Mouse (Mus musculus) G1E (cell line): ENCODE measurements around the gene Col28a1. TPM values are rescaled to one million over a fixed set of nuclear protein-coding genes. Genes with fewer than 3 reads are reported as not detected.

Experiments
- ATAC-seq: 2 replicates; pipeline ENCODE4 v1.8.0; 2016; ENCODE audit warnings: mild to moderate bottlenecking; ENCODE audit not compliant: insufficient number of reproducible peaks, poor library complexity, low FRiP score, severe bottlenecking; ENCODE audit errors: extremely low read depth
- DNase-seq: peaks from one replicate; pipeline ENCODE4 v3.0.0; 2012; ENCODE audit warnings: low spot score
- H3K27me3 ChIP-seq: 2 replicates; pipeline ENCODE4 v1.6.1; 2012; ENCODE audit warnings: mild to moderate bottlenecking, low read length, inconsistent platforms; ENCODE audit not compliant: insufficient read depth
- H3K36me3 ChIP-seq: replicated peaks from 2 replicates; pipeline ENCODE3; 2012; ENCODE audit warnings: mild to moderate bottlenecking, inconsistent platforms
- H3K4me1 ChIP-seq: 2 replicates; pipeline ENCODE4 v1.6.1; 2012; ENCODE audit warnings: low read depth, low read length, inconsistent platforms, mixed read lengths; ENCODE audit not compliant: insufficient read depth
- H3K4me3 ChIP-seq: 2 replicates; pipeline ENCODE4 v1.5.1; 2012; ENCODE audit warnings: low read depth, mild to moderate bottlenecking, inconsistent platforms, low read length, moderate library complexity, mixed read lengths
- H3K9me3 ChIP-seq: replicated peaks from 2 replicates; pipeline ENCODE4 v1.6.1; 2012; ENCODE audit warnings: inconsistent platforms
- CTCF ChIP-seq: IDR thresholded peaks from 2 replicates; pipeline ENCODE4 v1.5.1; 2012; ENCODE audit warnings: low read depth, low read length, inconsistent platforms, mixed read lengths
- GATA1 ChIP-seq: IDR thresholded peaks from 2 replicates; pipeline ENCODE4 v1.6.1; 2012; ENCODE audit warnings: borderline replicate concordance, low read length, inconsistent platforms, mixed read lengths
- GATA2 ChIP-seq: IDR thresholded peaks from 2 replicates; pipeline ENCODE4 v1.6.1; 2012; ENCODE audit warnings: low read depth, low read length, inconsistent platforms, borderline replicate concordance
- POLR2AphosphoS5 ChIP-seq: IDR thresholded peaks from 2 replicates; pipeline ENCODE4 v1.6.1; 2012; ENCODE audit warnings: low read depth, low read length, inconsistent platforms; ENCODE audit not compliant: insufficient replicate concordance
- TAL1 ChIP-seq: conservative IDR thresholded peaks from 2 replicates; pipeline ENCODE4 v1.6.1; 2012; ENCODE audit warnings: low read depth, low read length, inconsistent platforms, mixed read lengths
- polyA plus RNA-seq: library from polyadenylated mRNA; stranded (reverse); fragments of >175 nt; gene quantifications from 2 replicates; pipeline ENCODE4 v1.2.3, GENCODE M21; 2012
- total RNA-seq, 2 experiments: library from RNA; stranded (forward) in 1 of 2; stranded (reverse) in 1 of 2; fragments of 200-1000 nt in 1 of 2; fragments of >200 nt in 1 of 2; fragmentation: Nextera tagmentation in 1 of 2; gene quantifications; 2 replicates each; pipeline ENCODE4 v1.2.3; 2014 to 2017

Col28a1 gene
- total and polyA plus RNA-seq, 3 experiments: 1.1 TPM; not detected in 2

DNA sequence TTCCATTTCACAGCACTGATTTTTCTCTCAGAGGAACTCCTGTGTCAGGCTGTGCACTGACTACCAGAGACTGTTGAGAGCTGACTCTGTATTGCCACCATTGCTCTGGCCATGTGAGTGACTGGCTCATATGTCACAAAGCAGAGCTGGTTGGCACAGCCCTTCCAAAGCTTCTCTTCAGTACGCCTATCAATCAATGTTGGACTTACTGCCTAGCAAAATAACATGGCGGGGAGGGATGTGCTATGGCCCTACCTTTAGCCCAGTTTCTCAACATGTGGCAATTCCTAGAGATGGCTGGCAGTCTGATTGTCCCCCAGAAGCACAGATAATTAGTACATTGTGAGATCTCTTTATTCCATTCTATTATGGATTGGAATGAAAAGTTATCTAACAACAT lies 109.2 kb downstream of the Col28a1 start:
- Histone ChIP-seq H3K9me3 (no peaks in the 10 kb centered on the region), H3K36me3 (no peaks in the 10 kb centered on the region), H3K27me3 (no peaks in the 10 kb centered on the region; the same call in 1 of the 2 replicates), H3K4me1 (peaks cover 8% of the 10 kb centered on the region), H3K4me3 (no peak overlapping the region)
- no peak for DNase-seq
- no peak for ATAC-seq
- TF ChIP-seq GATA1 (no peak), GATA2 (no peak), POLR2AphosphoS5 (no peak)

GRCm38 (mm10) chr6:8077572-8078146 lies 114.8 kb downstream of the Col28a1 start:
- H3K9me3 ChIP-seq: no peaks in the 10 kb centered on the region
- peaks cover 12% of the 10 kb centered on the region; the same call in 1 of the 2 replicates for H3K4me1 ChIP-seq
- H3K27me3 ChIP-seq: no peaks in the 10 kb centered on the region; the same call in 1 of the 2 replicates
- no peaks in the 10 kb centered on the region for H3K36me3 ChIP-seq
- no peak overlapping the region for H3K4me3 ChIP-seq
- TF ChIP-seq POLR2AphosphoS5: no peak
- no peak for TF ChIP-seq GATA2
- no peak for TF ChIP-seq GATA1
- TF ChIP-seq CTCF: no peak
- no peak for TF ChIP-seq TAL1
- ATAC-seq: no peak
- DNase-seq: no peak

GRCm38 (mm10) chr6:8074914-8075313 lies 117.5 kb downstream of the Col28a1 start:
- TF ChIP-seq GATA1 (no peak), GATA2 (no peak), CTCF (no peak), TAL1 (no peak), POLR2AphosphoS5 (no peak)
- no peak for ATAC-seq

GRCm38 (mm10) chr6:8068979-8069378 lies 123.4 kb downstream of the Col28a1 start:
- H3K27me3 ChIP-seq: no peaks in the 10 kb centered on the region
- H3K36me3 ChIP-seq: no peaks in the 10 kb centered on the region
- DNase-seq (no peak), ATAC-seq (no peak)
- H3K9me3 ChIP-seq: no peaks in the 10 kb centered on the region
- TF ChIP-seq POLR2AphosphoS5: no peak
- no peak for TF ChIP-seq GATA1
- TF ChIP-seq CTCF: no peak
- no peak for TF ChIP-seq GATA2
- no peak for TF ChIP-seq TAL1
- H3K4me3 ChIP-seq: no peak overlapping the region
- H3K4me1 ChIP-seq: peaks cover 38% of the 10 kb centered on the region

More at GRCm38 (mm10) chr6:8074914-8075313, 117.5 kb downstream of the Col28a1 start:
- Histone ChIP-seq H3K9me3 (no peaks in the 10 kb centered on the region), H3K27me3 (no peaks in the 10 kb centered on the region; the same call in 1 of the 2 replicates), H3K4me3 (no peak overlapping the region), H3K36me3 (no peaks in the 10 kb centered on the region), H3K4me1 (peaks cover 14% of the 10 kb centered on the region; the same call in 1 of the 2 replicates)
- DNase-seq: no peak

GRCm38 (mm10) chr6:8068394-8068793 lies 124.0 kb downstream of the Col28a1 start:
- DNase-seq (peak; percentile 14), ATAC-seq (peak; percentile 85)
- Histone ChIP-seq H3K36me3 (no peaks in the 10 kb centered on the region), H3K4me3 (no peak overlapping the region), H3K4me1 (peaks cover 35% of the 10 kb centered on the region), H3K9me3 (no peaks in the 10 kb centered on the region; the same call in 1 of the 2 replicates), H3K27me3 (no peaks in the 10 kb centered on the region)
- peak; percentile 72 for TF ChIP-seq TAL1
- no peak for TF ChIP-seq GATA1

- 0 out of 2 replicates have a peak, but pooled peaks have one; percentile 10 for ATAC-seq
- no peak for DNase-seq
- no peaks in the 10 kb centered on the region for H3K27me3 ChIP-seq
These were observed 125.3 kb downstream of the Col28a1 start for GRCm38 (mm10) chr6:8067124-8067523.

More at GRCm38 (mm10) chr6:8067124-8067523, 125.3 kb downstream of the Col28a1 start:
- H3K4me1 ChIP-seq: peaks cover 35% of the 10 kb centered on the region
- H3K4me3 ChIP-seq: no peak overlapping the region
- no peaks in the 10 kb centered on the region; the same call in 1 of the 2 replicates for H3K9me3 ChIP-seq
- no peaks in the 10 kb centered on the region for H3K36me3 ChIP-seq
- TF ChIP-seq TAL1: no peak
- no peak for TF ChIP-seq GATA2
- TF ChIP-seq GATA1: no peak
- TF ChIP-seq CTCF: no peak
- no peak for TF ChIP-seq POLR2AphosphoS5
